Mouse (Mus musculus) monocyte, adult 2 months (primary cell): Measurements from ENCODE around the gene Snrnp40.
A peak's percentile ranks its signal among the peaks of the same experiment; 100 is the strongest.

Experiments used
- DNase-seq, 2 experiments: peaks; one replicate each; pipeline ENCODE4 v3.0.0; 2022; ENCODE audit warnings: low spot score in 2 of 2, low read depth in 1 of 2

Gene Snrnp40

GRCm38 (mm10) chr4:130359486-130360237, at the start of gene Snrnp40, which contains the start of gene Zcchc17:
Gene Snrnp40, plus strand, starts transcription at chr4:130360132.
Gene Zcchc17, minus strand, starts transcription at chr4:130359943.
- DNase-seq = peak; percentile 97

GRCm38 (mm10) chr4:130312526-130312925, 47.4 kb upstream of the Snrnp40 start:
- DNase-seq = no peak

DNA sequence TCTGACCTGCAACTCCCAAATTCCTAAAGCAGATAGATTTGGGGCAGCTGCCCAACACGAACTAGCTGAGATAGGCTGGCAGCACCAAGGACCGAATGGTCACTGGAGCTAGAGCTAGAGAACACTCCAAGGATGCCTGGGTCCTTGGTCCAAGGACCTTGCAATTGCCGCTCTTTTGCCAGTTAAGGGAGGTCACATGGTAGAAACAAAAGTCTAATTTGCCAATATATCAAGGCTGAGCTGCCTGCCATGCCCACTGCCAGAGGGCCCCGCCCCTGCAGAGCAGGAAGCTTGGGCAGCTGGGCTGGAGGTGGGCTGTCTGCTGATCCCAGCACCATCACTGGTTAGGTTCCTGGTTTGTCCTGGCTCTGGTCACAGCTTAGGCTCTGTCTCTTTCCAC, 46.4 kb upstream of the Snrnp40 start:
- no peak for DNase-seq

DNA sequence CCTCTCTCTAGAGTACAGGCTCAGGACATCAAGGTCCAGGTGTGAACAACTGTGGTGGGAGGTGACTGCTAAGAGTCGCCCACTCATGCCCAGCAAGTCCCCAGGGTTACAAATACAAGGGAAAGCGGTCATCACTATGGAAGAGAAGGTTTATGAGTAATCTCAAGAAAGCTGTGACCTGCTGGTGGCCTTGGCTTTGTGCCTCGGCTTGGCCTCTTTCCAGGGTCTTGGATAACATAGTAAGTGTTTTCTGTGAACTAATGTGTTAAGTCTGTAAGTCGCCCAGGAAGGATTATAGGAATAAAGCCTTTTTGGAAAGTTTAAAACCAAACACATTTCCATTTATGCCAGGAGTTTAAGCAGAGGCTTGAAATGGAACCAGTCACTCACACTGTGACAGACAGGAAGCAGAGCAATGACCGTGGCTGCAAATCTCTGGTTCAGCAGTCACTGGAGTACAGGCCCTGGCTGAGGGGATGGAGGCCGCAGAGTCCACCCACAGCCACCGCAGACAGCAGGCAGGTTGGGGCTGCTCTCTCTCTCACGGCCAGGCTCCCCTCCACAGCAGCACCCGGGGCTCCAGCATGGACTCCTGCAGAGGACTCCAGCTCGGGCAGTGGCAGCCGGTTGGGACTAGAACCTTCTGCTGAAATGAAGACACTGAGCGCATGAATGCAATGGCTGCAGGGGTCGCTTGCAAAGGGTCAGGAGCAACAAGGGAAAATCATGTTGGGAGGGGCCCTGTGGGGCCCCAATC, 44.0 kb upstream of the Snrnp40 start:
- DNase-seq = no peak

DNA sequence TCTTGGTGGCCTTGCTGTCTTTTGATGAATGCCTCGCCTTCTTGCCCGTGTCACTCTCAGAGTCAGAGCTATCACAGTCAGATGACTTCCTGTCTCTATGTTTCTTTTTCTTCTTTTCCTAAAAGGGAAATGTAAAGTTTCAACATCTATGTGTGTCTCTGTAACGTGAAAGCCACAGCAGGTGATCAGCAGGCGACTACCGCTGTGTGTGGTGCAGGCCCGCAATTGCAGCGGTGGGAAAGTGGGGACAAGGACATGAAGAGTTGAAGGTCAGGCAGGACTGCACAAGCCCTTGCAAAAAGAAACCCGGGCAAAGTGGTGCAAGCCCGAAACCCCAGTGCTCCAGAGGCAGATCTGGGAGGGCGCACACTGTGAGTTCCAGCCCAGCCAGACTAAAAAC, 43.2 kb upstream of the Snrnp40 start:
- no peak for DNase-seq

GRCm38 (mm10) chr4:130318122-130318521, 41.8 kb upstream of the Snrnp40 start:
- DNase-seq = no peak

GRCm38 (mm10) chr4:130319564-130319963, 40.4 kb upstream of the Snrnp40 start:
- DNase-seq = no peak

GRCm38 (mm10) chr4:130321640-130322039, 38.3 kb upstream of the Snrnp40 start:
- no peak for DNase-seq

GRCm38 (mm10) chr4:130322567-130322966, 37.4 kb upstream of the Snrnp40 start:
- no peak for DNase-seq

DNA sequence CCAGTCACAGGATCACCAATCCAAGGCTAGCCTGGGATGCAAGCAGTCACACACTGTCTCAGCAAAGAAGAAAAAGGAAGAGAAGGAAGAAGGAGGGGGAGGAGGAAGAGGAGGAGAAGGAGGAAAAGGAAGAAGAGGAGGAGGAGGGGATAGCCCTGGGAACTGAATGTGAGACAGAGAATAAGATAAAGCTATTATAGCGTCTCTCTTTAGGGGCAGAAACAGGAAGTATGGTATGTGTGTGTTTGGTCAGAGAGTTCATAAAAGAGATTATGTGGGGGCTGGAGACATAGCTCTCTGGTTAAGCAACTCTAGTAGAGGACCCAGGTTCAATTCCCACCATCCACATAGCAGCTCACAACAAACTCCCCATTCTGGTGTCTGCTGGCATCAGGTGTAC, 36.8 kb upstream of the Snrnp40 start:
- DNase-seq = no peak

DNA sequence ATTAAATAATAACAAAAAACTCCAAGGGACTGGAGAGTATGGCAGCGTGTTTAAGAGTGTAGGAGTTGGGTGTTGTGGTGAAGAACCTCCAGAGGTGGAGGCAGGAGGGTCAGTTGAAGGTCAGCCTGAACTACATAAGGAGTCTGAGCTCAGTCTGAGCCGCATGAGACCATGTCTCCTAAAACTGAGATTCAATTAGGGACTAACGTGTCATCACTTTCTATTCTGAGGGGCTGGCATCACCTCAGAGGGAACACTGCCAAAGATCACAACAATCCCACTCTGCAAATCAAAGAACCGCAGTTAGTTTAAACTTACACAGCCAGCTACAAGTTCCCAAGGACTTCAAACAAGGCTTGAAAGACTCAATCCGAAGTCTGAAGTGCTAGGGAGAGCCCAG, 36.3 kb upstream of the Snrnp40 start:
- no peak for DNase-seq

DNA sequence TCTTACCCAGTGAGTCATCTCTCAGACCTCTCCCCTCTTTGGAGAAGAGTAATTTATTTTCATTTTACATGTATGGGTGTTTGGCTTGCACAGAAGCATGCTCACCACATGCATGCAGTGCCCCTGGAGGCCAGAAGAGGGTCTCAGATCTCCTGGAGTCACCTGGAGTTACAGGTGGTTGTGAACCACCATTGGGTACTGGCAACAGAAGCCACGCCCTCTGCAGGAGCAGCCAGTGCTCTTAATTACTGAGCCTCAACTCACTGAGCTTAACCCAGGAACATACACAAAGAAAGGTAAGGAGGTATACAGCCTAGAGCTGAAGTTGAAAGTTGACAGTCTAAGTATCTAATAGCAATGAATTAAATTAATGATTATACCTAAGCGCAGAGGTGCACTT, 34.5 kb upstream of the Snrnp40 start:
- no peak for DNase-seq

- DNase-seq = no peak
These were observed 32.6 kb upstream of the Snrnp40 start for GRCm38 (mm10) chr4:130327366-130327765.

- DNase-seq = no peak
These were observed 24.1 kb upstream of the Snrnp40 start for GRCm38 (mm10) chr4:130335867-130336266.

GRCm38 (mm10) chr4:130341691-130342090, 18.2 kb upstream of the Snrnp40 start:
- DNase-seq = peak in 1 of 2 experiments; percentile 9

GRCm38 (mm10) chr4:130349666-130350065, 10.3 kb upstream of the Snrnp40 start:
- no peak for DNase-seq

DNA sequence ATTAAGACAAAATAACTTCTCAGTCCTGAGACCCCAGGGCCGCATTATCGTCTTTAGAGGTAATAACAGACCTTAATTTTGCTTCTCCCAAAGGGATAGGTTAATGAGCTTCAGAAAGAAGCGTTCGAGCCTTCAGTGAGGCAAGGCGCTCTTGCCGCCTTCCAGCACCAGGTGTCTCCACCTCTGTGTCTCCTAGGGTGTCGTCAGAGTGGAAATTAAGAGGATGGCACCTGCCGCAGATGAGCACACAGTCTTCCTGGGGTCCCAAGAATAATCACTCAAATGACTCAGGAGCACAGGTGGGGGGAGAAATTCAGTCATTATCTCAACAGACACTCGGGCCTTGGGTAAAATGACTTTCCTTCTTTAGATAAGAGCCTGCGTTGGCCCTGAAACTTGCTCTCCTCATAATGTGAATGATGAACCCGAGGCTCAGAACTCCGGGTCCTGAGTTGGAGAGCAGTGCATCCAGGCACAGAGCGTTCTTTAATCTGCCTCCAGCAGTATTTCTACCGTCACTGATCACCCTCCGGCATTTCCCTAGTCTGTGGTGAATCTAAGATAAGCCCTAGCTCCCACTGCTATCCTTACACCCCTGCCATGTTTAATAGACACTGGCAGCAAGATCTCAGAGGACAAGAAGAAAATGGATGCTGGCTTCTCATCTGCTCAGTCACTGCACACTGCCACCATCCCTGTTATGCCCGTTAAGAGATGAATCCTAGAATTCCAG, 9.1 kb upstream of the Snrnp40 start:
- no peak for DNase-seq

GRCm38 (mm10) chr4:130352588-130352987, 7.3 kb upstream of the Snrnp40 start:
- DNase-seq = no peak

GRCm38 (mm10) chr4:130357946-130358345, 2.0 kb upstream of the Snrnp40 start:
- DNase-seq = no peak

- DNase-seq = no peak
These were observed 282 bp downstream of the Snrnp40 start for GRCm38 (mm10) chr4:130360238-130360590.

DNA sequence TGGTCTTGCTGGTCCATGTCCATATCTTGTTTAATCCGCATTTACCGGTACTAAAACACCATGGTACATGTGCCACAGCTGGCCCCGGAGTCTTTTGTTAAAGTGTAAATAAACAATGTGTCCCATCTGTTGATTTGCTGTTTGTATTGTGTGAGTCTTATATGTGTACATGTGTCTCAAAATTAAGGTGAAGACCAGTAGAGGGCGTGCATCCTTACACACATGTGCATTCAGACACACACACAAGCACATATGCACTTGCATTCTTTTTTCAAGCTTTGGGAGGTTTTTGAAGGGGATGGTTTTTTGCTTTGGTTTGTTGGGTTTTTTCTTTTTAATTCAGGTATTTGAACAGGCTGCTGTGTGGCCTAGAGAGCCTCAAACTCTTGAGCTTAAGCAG, 16.7 kb downstream of the Snrnp40 start:
- no peak for DNase-seq

- no peak for DNase-seq
These were observed 17.6 kb downstream of the Snrnp40 start for GRCm38 (mm10) chr4:130377500-130377899.
